Mouse (Mus musculus) liver, adult (tissue): ENCODE data around the gene Rpl10-ps3.

Experiments
- GATA4 ChIP-seq: IDR thresholded peaks from 2 replicates; pipeline ENCODE4 v1.6.1; 2014; ENCODE audit warnings: mild to moderate bottlenecking, low read length; ENCODE audit not compliant: insufficient replicate concordance

The Rpl10-ps3 gene

DNA sequence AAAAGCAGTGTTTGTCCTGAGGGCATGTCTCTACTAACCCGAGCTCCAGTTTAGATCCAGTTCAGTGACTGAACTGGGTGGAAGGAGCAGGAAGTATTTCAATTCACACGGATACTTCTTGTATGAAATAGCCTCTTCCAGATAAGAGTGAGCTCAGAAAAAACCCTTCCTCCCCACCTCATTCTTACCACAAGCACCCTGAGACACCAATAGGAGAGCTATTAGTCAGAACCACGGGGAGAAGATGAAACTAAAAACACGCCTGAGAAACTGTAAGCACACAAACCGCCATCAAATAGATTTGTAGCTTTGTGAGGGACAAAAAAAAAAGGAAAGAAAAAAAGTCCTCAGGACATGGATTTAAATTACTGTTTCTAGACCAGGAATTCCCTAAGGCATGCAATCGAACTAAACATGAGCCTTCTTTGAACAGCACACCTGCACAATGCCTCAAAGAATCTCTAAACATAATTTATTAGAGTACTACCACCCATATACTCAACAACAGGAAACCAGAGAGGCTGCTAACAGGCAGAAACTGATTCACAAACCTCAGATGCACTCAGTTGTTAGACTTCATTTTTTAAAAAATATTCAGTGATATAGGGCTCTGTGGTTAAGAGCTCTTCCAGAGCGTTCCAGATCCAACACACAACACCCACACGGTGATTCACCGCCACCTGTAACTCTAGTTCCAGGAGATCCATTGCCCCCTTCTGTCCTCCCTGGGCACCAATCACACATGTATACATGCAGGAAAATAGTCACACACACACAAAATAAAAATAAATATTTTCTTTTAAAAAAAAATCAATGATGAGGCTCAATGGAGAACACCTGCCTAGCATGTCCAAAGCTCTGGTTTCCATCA, 20.2 kb downstream of the Rpl10-ps3 start:
- TF ChIP-seq GATA4 = no peak

DNA sequence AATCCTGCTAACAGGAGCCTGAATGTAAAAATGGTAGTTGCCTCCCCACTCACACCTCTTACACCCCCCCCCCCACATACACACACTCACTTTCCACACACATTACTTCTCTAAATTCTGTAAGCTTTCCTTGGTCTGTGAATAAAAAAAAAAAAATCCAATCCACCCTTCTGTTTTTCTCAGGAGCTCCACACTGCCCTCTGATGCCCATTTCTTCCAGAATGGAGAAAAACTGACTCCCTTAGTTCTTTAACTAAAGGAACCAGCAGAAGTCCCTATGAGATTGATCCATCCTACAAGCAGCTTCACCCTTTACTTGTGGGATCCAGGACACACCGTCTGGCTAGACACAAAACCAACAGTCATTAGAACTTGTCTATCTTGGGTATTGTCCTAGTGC, 24.0 kb downstream of the Rpl10-ps3 start:
- no peak for TF ChIP-seq GATA4

DNA sequence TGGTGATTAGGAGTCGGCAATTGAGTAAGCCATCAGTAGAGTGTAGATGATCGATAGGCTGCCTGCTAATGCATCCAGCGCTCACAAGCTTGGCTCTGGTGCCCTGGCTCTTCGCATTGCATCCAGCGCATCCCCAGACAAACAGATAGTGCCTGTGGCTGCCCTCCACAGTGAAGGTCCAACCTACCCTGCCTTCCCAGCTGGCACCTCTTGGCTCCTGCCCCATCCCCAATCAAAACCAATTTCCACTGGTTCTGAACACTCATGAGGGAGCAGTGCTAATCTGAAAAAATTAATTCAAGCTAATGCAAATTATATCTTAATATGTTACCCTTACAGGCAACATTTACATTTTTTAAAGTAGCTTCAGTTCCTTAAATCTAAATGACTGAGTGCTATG, 25.3 kb downstream of the Rpl10-ps3 start:
- no peak for TF ChIP-seq GATA4

GRCm38 (mm10) chr9:50317299-50317698, 27.5 kb downstream of the Rpl10-ps3 start:
- TF ChIP-seq GATA4 = no peak

DNA sequence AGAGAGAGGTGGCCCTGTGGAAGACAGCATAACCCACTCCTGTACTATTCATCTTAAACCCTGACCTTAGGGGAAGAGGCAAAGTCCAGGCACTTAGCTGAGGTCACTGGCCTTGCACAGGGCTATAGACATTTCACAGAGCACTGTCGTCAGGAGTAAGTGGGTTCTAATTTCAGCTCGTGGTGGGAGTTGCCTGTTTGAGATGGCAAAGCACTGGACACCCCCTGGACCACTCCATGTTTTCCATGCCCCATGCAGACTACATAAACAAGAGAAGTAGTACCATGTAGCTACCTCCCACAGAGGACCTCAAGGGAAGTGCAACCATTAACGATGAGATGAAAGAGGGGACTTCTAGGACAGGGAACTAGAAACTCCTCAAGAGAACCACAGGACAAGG, 29.1 kb downstream of the Rpl10-ps3 start:
- TF ChIP-seq GATA4 = no peak

- no peak for TF ChIP-seq GATA4
Measured at GRCm38 (mm10) chr9:50311036-50311545, 33.7 kb downstream of the Rpl10-ps3 start.

DNA sequence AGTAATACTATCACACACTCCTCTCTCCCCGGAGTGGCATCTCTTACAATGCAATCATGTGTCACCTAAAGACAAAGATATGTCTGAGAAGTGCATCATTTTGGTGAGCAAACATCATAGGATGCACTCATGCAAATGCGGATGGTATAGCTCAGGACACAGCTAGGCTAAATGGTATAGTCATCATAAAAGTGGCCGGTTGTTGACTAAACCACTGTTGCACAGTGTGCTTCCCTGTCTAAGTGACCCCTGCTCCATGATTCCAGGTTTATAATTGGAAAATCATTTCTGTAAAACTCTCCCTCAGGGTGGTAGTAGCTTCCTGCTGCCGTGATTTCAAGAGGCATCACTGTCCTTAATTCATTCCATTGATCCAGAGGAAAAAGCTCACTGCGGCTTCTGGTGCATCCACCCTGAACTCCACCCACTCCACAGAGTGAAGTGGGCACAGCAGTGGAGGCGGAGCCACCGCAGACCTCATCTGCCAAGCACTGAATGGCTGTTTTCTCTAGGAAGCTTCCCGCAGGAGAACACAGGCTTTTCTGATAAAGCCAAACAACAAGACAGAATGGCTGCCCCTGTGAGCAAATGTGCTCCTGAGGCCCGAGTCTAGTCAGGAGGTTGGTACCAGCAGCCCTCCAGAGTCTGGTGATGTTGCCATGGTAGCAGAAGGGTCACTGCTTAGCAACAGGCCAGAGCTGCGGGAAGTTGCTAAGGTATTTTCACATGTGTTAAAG, 38.9 kb downstream of the Rpl10-ps3 start:
- TF ChIP-seq GATA4 = no peak

DNA sequence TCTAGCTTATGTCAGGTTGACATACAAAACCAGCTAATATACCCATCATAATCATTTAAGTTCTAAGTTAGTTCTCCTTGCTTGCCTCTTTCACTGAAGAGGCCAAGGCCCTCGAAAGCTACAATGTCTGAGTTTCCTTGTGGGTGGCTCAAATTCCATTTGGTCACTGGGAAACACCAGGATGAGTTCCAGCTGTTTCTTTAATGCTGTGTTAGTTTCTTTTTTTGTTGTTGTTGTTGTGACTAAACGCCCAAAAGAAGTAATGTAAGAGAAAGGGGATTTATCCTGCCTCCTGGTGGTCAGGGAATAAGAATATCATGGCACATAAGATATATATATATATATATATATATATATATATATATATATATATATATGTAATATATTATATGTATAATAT, 39.7 kb downstream of the Rpl10-ps3 start:
- no peak for TF ChIP-seq GATA4

- TF ChIP-seq GATA4 = no peak
Measured at GRCm38 (mm10) chr9:50304004-50304403, 40.8 kb downstream of the Rpl10-ps3 start.

- TF ChIP-seq GATA4 = no peak
Measured at GRCm38 (mm10) chr9:50301722-50302121, 43.0 kb downstream of the Rpl10-ps3 start.

GRCm38 (mm10) chr9:50298389-50298788, 46.4 kb downstream of the Rpl10-ps3 start:
- TF ChIP-seq GATA4 = no peak
